In genomic region chrX:94542536-94542935, GRCm38 (mm10) we compare ENCODE assay signal across 8 mouse cellular contexts. TPM values are rescaled to one million over a fixed set of nuclear protein-coding genes. Genes with fewer than 3 reads are reported as not detected.
DNase-seq lines count a peak whose midpoint lies in the region; ATAC-seq and TF ChIP-seq lines count a peak whose summit lies in the region.

No protein-coding gene starts in this region.

- no peak for ATAC-seq in heart, embryonic 12.5 days (ENCODE audit: insufficient number of reproducible peaks, low FRiP score)
- no peak for ATAC-seq in forebrain, embryonic 13.5 days
- ATAC-seq in granulocyte monocyte progenitor cell, adult 5-6 weeks (replicated peaks; ENCODE audit: poor library complexity, severe bottlenecking): no peak

- peaks cover 8% of the 10 kb centered on the region for H3K27me3 ChIP-seq in heart, embryonic 12.5 days (replicated peaks)
- H3K27me3 ChIP-seq in forebrain, embryonic 13.5 days: no peaks in the 10 kb centered on the region

- no peak for TF ChIP-seq POLR2A in olfactory bulb, adult 2 months (IDR thresholded peaks at IDR 0.05; ENCODE audit: insufficient read depth, low read depth, low read length)

- H3K4me1 ChIP-seq in heart, embryonic 12.5 days (replicated peaks): peaks cover 8% of the 10 kb centered on the region
- H3K4me1 ChIP-seq in forebrain, embryonic 13.5 days: peaks cover 30% of the 10 kb centered on the region
- H3K4me1 ChIP-seq in olfactory bulb, adult 2 months (ENCODE audit: control insufficient read depth, insufficient read depth, low read length): peaks cover 24% of the 10 kb centered on the region; the same call in 1 of the 2 replicates

- peak overlapping the region; percentile 64 for H3K4me2 ChIP-seq in heart, embryonic 12.5 days
- peak overlapping the region; percentile 55 for H3K4me2 ChIP-seq in forebrain, embryonic 13.5 days

- intact Hi-C loops in heart, postnatal 36 days (cut with DNase I): loop anchor here (2.0 to 5.0 kb wide), 3 partner anchors 60 to 252 kb away; partner anchors contain the start of genes Apoo and Fam90a1b

- DNase-seq in heart, postnatal 36 days: no peak
- DNase-seq in MN1 (ENCODE audit: low spot score): peak; percentile 22
- peak; percentile 2 for DNase-seq in kidney, postnatal 14 days
- no peak for DNase-seq in spleen, postnatal 36 days (ENCODE audit: low spot score in 2 of 2)

- WGBS in heart, embryonic 12.5 days: 22% methylated on average over 9 of the region's 9 CpGs
- 29% methylated on average over 9 of the region's 9 CpGs for WGBS in forebrain, embryonic 13.5 days
- WGBS in olfactory bulb, adult 2 months: 30% methylated on average over 9 of the region's 9 CpGs

- TF ChIP-seq CTCF in olfactory bulb, adult 2 months (IDR thresholded peaks at IDR 0.05; ENCODE audit: insufficient read depth, low read depth, low read length): no peak

- peak overlapping the region; percentile 80 for H3K27ac ChIP-seq in heart, embryonic 12.5 days (ENCODE audit: poor library complexity, severe bottlenecking)
- H3K27ac ChIP-seq in forebrain, embryonic 13.5 days: peak overlapping the region; percentile 90
- peak overlapping the region; percentile 83 for H3K27ac ChIP-seq in olfactory bulb, adult 2 months (ENCODE audit: insufficient read depth, low read depth, low read length)

- H3K36me3 ChIP-seq in heart, embryonic 12.5 days: peaks cover 28% of the 10 kb centered on the region
- H3K36me3 ChIP-seq in forebrain, embryonic 13.5 days (ENCODE audit: poor library complexity, severe bottlenecking): peaks cover 27% of the 10 kb centered on the region

- H3K9me3 ChIP-seq in heart, embryonic 12.5 days (replicated peaks): no peaks in the 10 kb centered on the region
- no peaks in the 10 kb centered on the region for H3K9me3 ChIP-seq in forebrain, embryonic 13.5 days (replicated peaks)

- peak overlapping the region; percentile 82 for H3K4me3 ChIP-seq in heart, embryonic 12.5 days
- H3K4me3 ChIP-seq in forebrain, embryonic 13.5 days: peak overlapping the region; percentile 59
- peak overlapping the region; percentile 74 for H3K4me3 ChIP-seq in olfactory bulb, adult 2 months (ENCODE audit: insufficient read depth, low read depth, low read length)

- H3K9ac ChIP-seq in heart, embryonic 12.5 days: peak overlapping the region; percentile 67
- H3K9ac ChIP-seq in forebrain, embryonic 13.5 days: peak overlapping the region; percentile 57

RNA-seq across cellular contexts. Expression of gene Maged1, which starts 0.6 kb away (rescaled TPM):
- polyA plus RNA-seq in heart, embryonic 12.5 days (2016; fragmentation: Nextera tagmentation; extraction: Ambion mirVana): 534 and 538 TPM in 2 replicates
- 10 to 100 TPM; 91.1 to 98.4 TPM for total RNA-seq in heart, postnatal 36 days (2021)
- 844 and 938 TPM in 2 replicates for polyA plus RNA-seq in forebrain, embryonic 13.5 days (2015; fragmentation: Nextera tagmentation; extraction: Ambion mirVana)
- polyA plus RNA-seq in olfactory bulb, adult 2 months (2012; ENCODE audit: insufficient read depth, insufficient read length, low replicate concordance, missing spikeins): 127 and 296 TPM in 2 replicates
- total RNA-seq in granulocyte monocyte progenitor cell, adult 5-6 weeks (2014; fragmentation: Nextera tagmentation): 4.0 and 8.1 TPM in 2 replicates
- total RNA-seq in granulocyte monocyte progenitor cell, adult 5-6 weeks (2017): 5.4 TPM in 2 replicates

Comparison
In these comparisons a context has a peak if more than half of its experiments do, and no peak if none do; other contexts are left out.
1. DNase-seq: peak in MN1 (single experiment) and kidney, postnatal 14 days (single experiment); none in heart, postnatal 36 days (0 of 2) and spleen, postnatal 36 days (0 of 2).
2. Peak in every context shown above with its lines, with median percentiles within 50 percentile points of each other: H3K27ac ChIP-seq and H3K4me3 ChIP-seq.